Mouse (Mus musculus) central nervous system, embryonic 14 days (tissue): ENCODE measurements around the gene Sppl2b. TPM values are rescaled to one million over a fixed set of nuclear protein-coding genes. Genes with fewer than 3 reads are reported as not detected.

Source experiments
- polyA plus RNA-seq: library from polyadenylated mRNA; depleted of rRNA; stranded (reverse); fragments of >200 nt; gene quantifications from 2 replicates; pipeline ENCODE4 v1.2.3, GENCODE M21; 2012; rRNA removed

Gene Sppl2b
- polyA plus RNA-seq: 92.4 and 97.1 TPM in 2 replicates

DNA sequence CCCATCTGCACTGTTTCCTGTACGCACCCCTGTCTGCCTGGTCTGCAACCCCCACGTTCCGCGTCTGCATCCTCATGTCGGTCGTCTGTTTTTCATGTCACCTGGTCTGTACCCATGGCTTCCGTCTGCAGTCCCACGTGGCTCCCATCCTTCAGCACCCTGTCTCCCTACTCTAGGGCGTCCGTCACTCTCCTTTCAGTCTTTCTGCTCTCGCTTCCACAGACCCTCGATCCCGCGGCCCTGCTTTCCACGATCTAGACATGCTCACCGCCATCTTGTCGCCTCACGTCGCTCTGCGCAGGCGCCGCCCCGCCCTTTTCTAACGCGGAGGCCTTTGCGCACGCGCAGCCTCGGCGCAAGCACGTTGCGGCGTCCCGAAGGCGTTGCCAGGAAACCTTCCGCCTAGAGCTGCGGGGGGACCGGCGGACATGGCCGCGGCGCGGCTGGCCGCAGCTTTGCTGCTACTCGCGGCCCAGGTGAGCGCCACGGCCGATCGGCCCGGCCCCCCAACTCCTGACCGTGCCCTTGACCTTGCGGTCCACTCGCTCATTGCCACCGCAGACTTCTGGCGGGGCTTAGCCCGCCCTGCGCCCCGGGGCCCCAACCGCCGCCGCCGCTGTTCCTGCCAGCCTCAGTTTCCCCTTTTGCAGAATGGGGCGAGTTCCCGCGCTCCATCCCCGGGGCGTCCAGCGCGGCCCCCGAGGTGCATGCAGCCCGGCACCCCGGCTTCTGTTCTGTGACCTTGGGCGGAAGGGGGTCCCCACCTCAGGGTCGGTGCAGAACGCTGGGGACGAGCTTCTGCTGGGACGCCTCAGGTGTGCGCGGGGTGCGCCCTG is at the start of gene Sppl2b, which contains the start of gene Lsm7:
TSS of gene Sppl2b (plus strand) at position 363 of the 836 bp plus-strand sequence.
TSS of gene Lsm7 (minus strand) at position 297 of the 836 bp plus-strand sequence.

DNA sequence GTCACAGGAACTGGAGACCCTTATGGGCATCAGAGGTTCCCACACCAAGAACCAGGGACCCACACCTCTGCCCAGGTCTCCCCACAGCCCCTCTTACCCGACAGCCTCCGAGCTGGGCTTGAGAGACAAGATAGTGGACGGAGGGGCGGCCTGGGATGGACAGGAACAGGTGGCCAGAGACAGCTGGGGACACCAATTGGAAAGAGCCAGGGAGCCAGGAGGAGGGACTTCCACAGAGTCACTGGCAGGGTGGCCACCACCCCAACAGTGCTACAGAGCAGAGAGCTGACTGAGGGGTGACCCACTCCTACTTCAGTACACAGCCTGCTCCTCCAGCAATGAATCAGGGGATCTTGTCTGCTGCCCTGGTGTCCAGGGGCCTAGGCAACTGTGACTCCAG is 41.7 kb upstream of the Sppl2b start, which contains the start of gene Jsrp1:
TSS of gene Jsrp1 (minus strand) at position 133 of the 400 bp plus-strand sequence.

DNA sequence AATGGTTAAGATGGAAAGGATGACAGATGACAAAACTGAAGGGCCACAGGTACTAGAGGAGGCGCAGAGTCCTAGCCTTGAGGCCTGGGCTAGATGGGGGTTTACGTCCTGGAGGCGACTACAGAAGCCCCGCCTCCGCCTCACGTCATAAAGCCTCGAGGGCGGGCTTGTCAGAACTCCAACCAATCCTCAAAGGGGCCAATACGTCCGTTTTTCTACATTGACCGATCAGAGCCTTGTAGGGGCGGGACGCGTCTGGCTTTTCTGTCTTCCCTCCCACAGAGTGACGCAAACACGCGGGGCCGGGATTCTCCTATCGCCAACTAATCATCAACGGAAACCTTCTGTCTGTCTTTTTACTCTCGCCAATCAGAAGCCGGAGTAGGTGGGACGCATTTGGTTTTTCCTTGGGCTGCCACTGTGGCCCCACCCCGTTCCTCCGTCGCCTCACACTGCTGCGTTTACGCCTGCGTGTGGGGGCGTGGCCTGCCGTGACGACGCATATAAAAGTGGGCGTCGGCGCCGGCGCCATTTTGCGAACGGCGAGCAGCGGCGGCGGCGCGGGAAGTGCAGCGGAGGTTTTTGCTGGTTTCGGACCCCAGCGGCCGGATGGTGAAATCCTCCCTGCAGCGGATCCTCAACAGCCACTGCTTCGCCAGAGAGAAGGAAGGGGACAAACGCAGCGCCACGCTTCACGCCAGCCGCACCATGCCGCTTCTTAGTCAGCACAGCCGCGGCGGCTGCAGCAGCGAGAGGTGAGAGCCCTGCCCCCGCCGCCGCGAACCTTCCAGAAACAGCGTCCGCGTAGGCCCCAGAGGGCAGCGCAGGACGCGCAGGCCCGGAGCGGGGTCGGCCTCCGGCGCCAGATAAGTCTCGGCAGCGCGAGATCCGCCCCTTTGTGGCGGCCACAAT is 28.7 kb upstream of the Sppl2b start, which contains the start of gene Oaz1:
TSS of gene Oaz1 (plus strand) at position 506 of the 912 bp plus-strand sequence.

DNA sequence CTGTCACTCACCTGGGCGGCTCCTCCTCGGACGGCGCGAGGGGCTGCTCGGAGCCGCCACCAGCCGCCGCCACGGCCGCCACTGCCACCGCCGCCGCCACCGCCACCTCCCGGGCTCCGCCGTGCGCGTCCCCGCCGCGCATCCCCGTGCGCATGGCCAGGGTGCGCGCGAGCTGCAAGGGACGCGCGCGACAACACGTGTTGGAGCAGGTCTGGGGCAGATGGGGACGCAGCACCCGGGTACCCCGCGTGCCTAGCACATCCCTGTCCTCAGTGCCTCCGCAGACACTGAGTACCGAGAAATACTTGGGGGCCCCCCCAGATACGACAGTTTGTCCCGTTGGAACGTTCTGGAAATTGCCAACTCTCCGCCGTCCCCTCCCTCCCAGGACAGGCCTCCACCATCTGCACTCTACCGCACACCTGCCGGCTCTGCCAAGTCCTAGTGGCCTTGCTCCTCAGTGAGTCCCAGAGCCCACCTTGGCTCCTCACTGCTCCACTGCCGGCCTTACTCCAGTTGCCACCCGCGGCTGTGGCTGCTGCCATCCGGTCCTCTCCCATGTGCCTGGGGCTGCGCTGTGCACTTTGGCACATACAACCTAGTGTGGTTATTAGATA is 11.0 kb upstream of the Sppl2b start, which contains the start of gene Lingo3:
TSS of gene Lingo3 (minus strand) at position 109 of the 617 bp plus-strand sequence.

DNA sequence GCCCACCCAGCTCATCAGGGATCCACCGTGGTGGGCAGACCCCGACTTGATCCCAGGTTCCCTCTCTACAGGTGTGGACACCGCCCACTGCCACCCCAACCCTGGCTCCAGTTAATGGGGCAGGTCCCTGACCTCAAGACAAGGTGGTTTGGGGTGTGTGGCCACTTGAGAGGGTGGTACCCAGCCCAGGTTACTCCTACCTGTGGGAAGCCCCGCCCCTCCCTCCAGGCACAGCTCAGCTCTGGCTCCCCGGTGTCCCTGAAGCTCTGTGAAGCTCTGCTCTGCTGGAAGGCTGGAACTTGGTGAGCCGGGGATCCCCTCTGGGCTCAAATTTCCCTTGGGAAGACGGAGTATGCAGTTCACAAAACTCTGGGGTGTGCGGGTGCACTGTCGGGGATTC is 16.5 kb downstream of the Sppl2b start, which contains the start of gene Tmprss9:
TSS of gene Tmprss9 (plus strand) at position 268 of the 400 bp plus-strand sequence.

DNA sequence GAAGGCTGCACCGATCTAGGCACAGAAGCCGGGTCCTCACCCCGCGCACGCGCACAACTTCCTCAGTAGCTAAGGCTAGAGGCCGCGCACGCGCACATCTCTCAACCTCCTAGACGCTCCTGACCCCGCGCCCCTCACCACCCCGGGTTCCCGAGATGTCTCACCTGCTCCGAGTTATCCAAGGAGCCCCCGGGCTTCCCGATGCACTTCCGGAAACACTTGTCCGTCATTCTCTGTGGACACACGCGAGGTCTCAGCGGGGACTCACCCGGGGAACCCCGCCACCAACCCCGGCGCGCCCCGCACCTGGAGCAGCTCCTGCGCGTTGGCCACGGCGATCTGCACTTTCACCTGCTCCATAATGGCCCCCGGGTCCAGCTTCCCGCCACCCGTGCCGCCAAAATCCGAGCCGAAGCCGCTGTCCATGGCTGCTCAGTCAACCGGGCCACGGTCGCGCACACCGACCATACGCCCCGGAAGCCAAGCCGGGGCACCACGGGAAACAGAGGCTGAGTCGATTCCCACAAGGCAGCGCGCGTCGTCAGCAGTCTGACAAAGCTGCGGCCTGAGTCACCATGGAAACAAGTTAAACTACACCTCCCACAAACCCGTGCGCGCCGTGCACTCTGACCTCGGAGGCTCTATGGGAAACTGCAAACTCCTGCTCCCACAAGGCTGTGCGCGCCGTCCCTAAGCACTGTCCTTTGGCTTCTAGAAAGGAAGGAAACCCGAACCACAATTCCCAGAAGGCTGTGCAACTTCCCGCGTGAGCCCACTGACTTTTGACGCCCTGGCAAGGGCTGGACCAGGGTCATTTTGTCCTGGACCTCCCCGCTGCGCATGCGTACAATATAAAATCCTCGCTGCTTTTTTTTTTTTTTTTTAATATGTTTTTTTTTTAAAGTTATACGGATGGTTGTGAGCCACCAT is 45.5 kb downstream of the Sppl2b start, which contains the start of gene Timm13:
TSS of gene Timm13 (minus strand) at position 652 of the 930 bp plus-strand sequence.

DNA sequence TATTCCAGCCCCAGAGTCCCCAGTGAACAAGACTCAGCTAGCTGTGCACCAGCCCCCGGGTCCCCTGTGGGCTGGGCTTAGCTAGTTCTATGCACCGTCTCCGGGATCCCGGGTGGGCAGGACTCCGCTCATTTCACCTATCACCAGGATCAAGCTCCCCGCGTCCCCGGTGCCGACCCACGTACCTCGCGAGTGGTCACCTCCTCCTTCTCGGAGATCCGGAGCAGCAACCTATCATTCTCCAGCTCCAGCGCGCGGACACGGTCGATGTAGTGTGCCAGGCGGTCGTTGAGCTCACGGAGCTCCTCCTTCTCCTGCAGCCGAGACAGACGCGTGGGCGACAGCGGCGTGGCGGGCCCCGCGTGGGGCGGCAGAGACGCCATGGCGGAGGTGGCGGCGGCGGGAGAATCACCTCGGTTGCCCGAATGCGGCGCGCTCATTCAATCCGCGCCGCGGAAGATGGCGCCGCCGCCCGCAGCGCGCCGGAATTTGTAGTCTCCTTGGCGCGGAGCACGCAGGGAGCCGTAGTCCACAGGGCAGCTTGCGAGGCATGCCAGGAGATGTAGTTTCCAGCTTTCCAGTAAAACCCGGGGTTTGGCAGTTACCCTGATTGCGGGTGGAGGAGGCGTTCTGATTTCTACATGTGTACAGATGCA is 62.8 kb downstream of the Sppl2b start, which contains the start of gene Lmnb2:
TSS of gene Lmnb2 (minus strand) at position 467 of the 656 bp plus-strand sequence.

Other genes with a start within 250 kb of the Sppl2b start
- 4.7 TPM in 2 replicates for gene Gm49322, start 249.3 kb upstream of the Sppl2b start, polyA plus RNA-seq
- 203 and 212 TPM in 2 replicates for gene Csnk1g2, start 232.4 kb upstream of the Sppl2b start, polyA plus RNA-seq
- gene Btbd2, start 198.2 kb upstream of the Sppl2b start, polyA plus RNA-seq: 93.0 and 93.8 TPM in 2 replicates
- gene Mknk2, start 177.2 kb upstream of the Sppl2b start, polyA plus RNA-seq: 87.9 and 92.8 TPM in 2 replicates
- 34.5 and 37.2 TPM in 2 replicates for gene Mob3a, start 153.3 kb upstream of the Sppl2b start, polyA plus RNA-seq
- 66.3 and 70.4 TPM in 2 replicates for gene Izumo4, start 153.1 kb upstream of the Sppl2b start, polyA plus RNA-seq
- 153 and 171 TPM in 2 replicates for gene Ap3d1, start 113.0 kb upstream of the Sppl2b start, polyA plus RNA-seq
- 46.3 and 56.0 TPM in 2 replicates for gene Dot1l, start 100.1 kb upstream of the Sppl2b start, polyA plus RNA-seq
- gene Sf3a2, start 57.1 kb upstream of the Sppl2b start, polyA plus RNA-seq: 85.0 and 92.8 TPM in 2 replicates
- 116 and 118 TPM in 2 replicates for gene Plekhj1, start 56.6 kb upstream of the Sppl2b start, polyA plus RNA-seq
- gene Amh, start 50.0 kb upstream of the Sppl2b start, polyA plus RNA-seq: 1.4 and 1.5 TPM in 2 replicates
- gene Jsrp1, start 41.8 kb upstream of the Sppl2b start, polyA plus RNA-seq: 0.48 and 2.0 TPM in 2 replicates
- gene Oaz1, start 28.6 kb upstream of the Sppl2b start, polyA plus RNA-seq: 683 and 719 TPM in 2 replicates
- gene Lingo3, start 11.2 kb upstream of the Sppl2b start, polyA plus RNA-seq: 3.6 and 3.8 TPM in 2 replicates
- 387 and 393 TPM in 2 replicates for gene Lsm7, start 66 bp upstream of the Sppl2b start, polyA plus RNA-seq
- 0.18 and 0.24 TPM in 2 replicates for gene Tmprss9, start 16.6 kb downstream of the Sppl2b start, polyA plus RNA-seq
- 220 and 228 TPM in 2 replicates for gene Timm13, start 45.7 kb downstream of the Sppl2b start, polyA plus RNA-seq
- gene Lmnb2, start 63.0 kb downstream of the Sppl2b start, polyA plus RNA-seq: 67.4 and 72.6 TPM in 2 replicates
- gene Gadd45b, start 74.8 kb downstream of the Sppl2b start, polyA plus RNA-seq: 11.8 and 18.5 TPM in 2 replicates
- 10.9 and 12.3 TPM in 2 replicates for gene Gng7, start 159.7 kb downstream of the Sppl2b start, polyA plus RNA-seq
- gene Diras1, start 170.4 kb downstream of the Sppl2b start, polyA plus RNA-seq: 37.6 and 39.8 TPM in 2 replicates
- gene Slc39a3, start 182.2 kb downstream of the Sppl2b start, polyA plus RNA-seq: 53.7 and 54.5 TPM in 2 replicates
- gene Sgta, start 204.9 kb downstream of the Sppl2b start, polyA plus RNA-seq: 278 and 296 TPM in 2 replicates
- gene Thop1, start 214.8 kb downstream of the Sppl2b start, polyA plus RNA-seq: 68.1 and 69.3 TPM in 2 replicates
- gene Creb3l3, start 243.6 kb downstream of the Sppl2b start, polyA plus RNA-seq: 0.23 and 0.35 TPM in 2 replicates